In the genomic region with DNA sequence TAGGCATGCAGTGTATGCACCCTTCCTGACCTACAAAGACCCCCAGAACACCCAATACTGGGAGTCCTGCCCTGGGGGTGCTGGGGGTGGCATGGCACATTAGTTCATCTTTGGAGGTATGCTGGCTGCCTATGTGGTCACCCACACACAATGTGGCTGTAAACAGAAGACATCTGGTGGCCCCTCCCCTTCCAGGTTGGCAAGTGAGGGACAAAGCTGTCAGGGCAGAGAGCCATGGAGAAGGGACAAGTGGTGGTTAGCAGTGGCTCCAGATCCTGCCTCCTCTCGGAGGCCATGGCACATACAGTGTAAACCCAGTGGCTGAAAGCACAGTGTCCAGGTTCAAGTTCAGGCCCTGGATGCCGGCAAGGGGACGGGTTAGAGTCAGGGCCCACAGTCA, we compare ENCODE assay signal across 19 mouse cellular contexts.
"Had no signal": no experiment of that assay in that cellular context is flagged by ENCODE, and none has a peak within 500 bp of the region (broad histone marks: within the 10 kb centered on the region; RNA-seq: fewer than 3 reads in every experiment).

No protein-coding gene starts in this region.

- H3K9ac ChIP-seq: lung, embryonic 15.5 days; midbrain, embryonic 13.5 days; neural tube, embryonic 13.5 days had no signal

- H3K4me3 ChIP-seq: layer of hippocampus, adult 2 months; lung, embryonic 15.5 days; megakaryocyte, embryonic 14.5 days; midbrain, embryonic 10.5 days; midbrain, embryonic 13.5 days; myocyte; neural tube, embryonic 13.5 days had no signal

- H3K27ac ChIP-seq: kidney, postnatal 0 days; layer of hippocampus, adult 2 months; lung, embryonic 15.5 days; midbrain, embryonic 10.5 days; midbrain, embryonic 13.5 days; neural tube, embryonic 13.5 days; stomach, postnatal 0 days had no signal

- H3K4me1 ChIP-seq: lung, embryonic 15.5 days; midbrain, embryonic 10.5 days; midbrain, embryonic 13.5 days; neural tube, embryonic 13.5 days had no signal

- ATAC-seq: midbrain, embryonic 13.5 days; midbrain, embryonic 16.5 days had no signal

- H3K27me3 ChIP-seq: lung, embryonic 15.5 days; megakaryocyte, embryonic 14.5 days; midbrain, embryonic 13.5 days; neural tube, embryonic 13.5 days had no signal

- H3K9me3 ChIP-seq: lung, embryonic 15.5 days; megakaryocyte, embryonic 14.5 days; midbrain, embryonic 10.5 days; midbrain, embryonic 13.5 days; neural tube, embryonic 13.5 days had no signal

- H3K4me2 ChIP-seq: lung, embryonic 15.5 days; midbrain, embryonic 13.5 days; neural tube, embryonic 13.5 days had no signal

- DNase-seq: kidney, adult 2 months; kidney, postnatal 25 days; layer of hippocampus, adult 9-11 months; lung, adult 18-20 months; lung, postnatal 10 days; lung, postnatal 36 days; thymus, adult 2 months; thymus, postnatal 14 days; thymus, postnatal 4 days had no signal
